Mouse (Mus musculus) kidney, postnatal 4 days (tissue): ENCODE measurements around the gene Samm50.
"Not testable (repeated sequence)": the region's sequence is repeated elsewhere in the genome, so short reads cannot be mapped to it uniquely, and the experiment has no call there.

Experiments
- DNase-seq, 2 experiments: peaks; one replicate each; pipeline ENCODE4 v3.0.0; 2021; ENCODE audit warnings: mixed read lengths in 2 of 2

Samm50 gene

DNA sequence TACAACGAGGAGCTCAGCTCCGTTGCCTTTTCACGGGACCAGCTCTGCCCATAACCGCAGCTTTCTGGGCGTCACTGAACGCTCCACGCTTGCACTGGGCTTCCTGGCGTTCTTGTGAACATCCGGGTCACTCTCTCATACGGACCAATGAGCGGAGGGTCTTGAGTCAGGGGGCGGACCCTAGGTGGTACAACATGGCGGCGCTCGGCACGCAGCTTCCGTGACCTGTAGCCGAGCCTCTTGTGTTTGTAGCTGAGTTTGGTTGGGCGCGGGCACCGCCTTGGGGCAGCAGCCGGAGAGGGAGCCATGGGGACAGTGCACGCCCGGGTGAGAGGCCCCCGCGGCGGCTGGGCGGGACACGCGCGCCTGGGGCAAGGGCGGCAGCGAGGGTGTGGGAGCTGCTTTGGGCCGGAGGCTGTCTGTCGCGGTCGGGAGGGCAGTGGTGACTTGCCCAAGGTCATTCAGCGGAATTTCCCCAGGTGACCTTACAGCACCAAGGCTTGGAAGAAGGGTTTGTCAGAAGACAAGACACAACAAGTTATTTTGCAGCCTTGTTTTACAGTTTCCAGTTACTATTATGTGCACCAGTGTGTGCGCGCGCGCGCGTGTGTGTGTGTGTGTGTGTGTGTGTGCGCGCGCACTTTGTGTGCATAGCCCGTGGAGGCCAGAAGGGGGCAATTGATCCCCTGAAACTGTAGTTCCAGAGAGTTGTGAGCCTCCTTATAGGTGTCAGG lies at the start of gene Samm50:
Gene Samm50 (plus strand): TSS at position 184 of the 734 bp plus-strand sequence.
- DNase-seq: peak; percentile 90 to 95

DNA sequence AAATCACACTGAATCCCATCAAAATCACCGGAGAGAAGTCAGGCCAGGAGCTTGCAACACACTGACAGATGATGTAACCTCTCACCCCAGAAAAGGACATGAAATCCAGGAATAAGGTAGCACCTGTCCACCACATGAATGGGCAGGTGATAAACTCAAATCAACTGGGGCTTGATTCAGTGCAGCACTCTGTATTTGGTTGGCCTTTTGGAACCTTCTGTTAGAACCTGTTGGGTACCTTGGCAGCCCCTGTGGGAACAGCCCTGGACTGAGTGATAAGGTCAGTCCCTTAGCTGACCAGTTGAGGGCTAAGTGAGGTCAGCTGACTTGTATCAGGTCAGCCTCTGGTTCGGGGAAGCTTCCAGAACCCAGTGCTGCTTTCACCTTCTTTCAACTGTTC lies 35.9 kb upstream of the Samm50 start:
- DNase-seq: no peak

DNA sequence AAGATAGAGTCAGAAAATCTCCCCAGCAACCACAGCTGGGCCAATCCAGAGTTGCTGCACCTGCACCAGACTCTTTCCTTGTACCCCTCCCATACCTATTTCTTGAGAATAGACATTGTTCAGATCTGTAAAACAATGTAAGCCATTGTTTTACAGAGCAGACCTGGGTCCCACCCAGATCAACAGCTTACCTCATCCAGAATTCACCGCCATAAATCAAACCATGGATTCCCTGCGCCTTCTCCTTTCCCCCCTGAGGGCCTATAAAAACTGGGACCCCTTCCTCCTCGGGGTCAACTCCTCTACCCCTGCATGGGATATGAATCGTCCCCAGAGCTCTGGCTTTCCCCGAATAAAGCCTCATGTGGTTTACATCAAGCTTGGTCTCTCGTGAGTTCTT lies 34.5 kb upstream of the Samm50 start:
- not testable (repeated sequence) for DNase-seq

DNA sequence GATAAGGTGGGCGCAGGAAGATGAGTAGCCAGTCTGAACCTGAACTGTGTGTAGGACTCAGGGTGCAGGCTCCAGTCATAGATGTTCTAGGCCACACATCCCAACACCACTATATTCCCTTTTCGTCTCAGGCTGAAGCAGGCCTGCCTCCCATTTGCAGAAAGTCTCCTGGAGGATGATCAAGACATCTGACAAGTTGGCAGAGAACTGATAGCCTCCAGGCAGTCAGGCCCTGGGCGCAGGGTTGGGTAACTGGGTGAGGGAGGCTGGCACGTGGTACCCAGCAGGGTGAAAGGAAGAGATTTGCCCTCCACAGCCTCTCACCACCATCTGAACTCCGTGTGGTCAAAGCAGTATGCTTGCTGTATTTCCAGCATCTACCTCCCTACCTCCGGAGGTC lies 30.2 kb upstream of the Samm50 start:
- DNase-seq: no peak

DNA sequence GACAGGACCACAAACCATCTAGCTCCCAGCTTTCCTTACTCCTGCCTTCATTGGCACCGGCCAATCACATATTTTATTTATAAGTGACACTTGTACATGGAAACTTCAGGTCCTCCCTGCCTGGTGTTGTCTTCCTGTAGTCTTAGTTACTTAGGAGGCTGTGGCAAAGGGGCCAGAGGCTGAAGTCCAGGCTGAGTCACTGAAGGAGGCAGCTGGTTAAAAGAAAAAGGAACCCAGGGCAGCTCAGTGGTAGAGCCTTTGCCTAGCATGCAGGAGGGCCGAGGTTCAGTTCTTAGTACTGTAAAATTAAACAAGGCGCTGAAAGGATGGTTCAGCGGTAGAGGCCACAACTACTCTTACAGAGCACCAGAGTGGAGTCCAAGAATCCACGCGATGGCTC lies 25.2 kb upstream of the Samm50 start:
- DNase-seq: no peak

DNA sequence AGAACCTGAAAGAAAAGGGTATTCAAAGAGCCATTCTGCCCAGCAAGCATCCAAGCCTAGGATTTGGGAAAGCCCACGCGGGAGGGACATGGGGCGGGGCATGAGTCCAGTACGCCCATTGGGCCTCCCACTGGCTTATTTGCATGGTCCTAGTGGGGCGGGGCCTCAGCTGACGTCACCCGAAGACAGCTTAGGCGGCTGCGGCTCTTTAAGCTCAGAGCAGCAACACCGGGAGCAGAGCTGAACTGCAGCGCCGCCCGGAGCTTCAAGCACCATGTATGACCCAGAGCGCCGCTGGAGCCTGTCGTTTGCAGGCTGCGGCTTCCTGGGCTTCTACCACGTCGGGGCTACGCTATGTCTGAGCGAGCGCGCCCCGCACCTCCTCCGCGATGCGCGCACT lies 24.4 kb upstream of the Samm50 start, which contains the start of gene Pnpla3:
Gene Pnpla3 (plus strand): TSS at position 238 of the 400 bp plus-strand sequence.
- peak; percentile 98 for DNase-seq

DNA sequence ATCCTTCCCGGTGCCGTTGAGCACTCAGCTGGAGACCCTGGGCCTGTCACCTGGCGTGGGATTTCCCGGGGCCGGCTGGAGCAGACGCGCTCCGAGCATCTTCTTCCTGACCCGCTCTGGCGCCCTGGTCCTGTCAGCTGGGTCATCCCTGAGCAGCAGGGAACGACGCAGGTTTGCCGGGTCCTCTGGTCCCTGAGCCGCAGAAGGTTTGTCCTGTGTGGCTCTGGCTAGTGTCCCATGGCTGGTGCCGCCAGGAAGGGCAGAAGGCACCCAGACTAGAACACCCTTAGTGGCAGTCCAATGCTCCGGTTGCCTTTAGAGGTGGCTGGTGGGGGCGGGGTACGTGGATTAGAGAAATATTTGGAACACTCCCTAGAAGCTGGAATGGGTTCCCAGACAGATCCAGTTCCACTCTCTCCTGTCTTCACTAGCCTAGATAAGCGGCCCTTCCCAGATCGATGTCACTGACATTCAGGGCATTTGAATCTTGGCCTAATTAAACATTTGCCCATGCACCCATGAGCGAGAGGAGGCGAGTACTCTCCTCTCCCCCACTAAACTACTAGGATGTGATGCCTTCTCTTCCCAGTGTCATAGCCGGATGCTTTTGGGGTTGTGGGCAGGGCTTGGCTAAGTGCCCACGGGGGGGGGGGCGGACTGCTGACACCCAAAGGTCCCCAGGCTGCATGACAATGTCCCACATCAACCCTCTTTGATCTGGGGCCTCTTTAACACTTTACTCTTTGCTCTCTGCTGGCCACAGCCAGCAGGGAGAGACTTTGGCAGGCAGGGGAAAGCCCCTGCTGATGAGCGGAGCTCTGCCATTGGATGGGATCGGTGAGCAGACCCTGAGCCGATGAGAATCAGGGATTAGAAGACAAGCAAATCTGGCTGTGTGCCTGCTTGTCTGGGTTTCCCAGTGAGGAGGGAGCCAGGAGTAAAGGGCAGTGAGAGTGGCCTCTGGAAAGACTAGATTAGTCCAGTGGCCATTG lies 23.6 kb upstream of the Samm50 start:
- peak; percentile 43 to 63 for DNase-seq

DNA sequence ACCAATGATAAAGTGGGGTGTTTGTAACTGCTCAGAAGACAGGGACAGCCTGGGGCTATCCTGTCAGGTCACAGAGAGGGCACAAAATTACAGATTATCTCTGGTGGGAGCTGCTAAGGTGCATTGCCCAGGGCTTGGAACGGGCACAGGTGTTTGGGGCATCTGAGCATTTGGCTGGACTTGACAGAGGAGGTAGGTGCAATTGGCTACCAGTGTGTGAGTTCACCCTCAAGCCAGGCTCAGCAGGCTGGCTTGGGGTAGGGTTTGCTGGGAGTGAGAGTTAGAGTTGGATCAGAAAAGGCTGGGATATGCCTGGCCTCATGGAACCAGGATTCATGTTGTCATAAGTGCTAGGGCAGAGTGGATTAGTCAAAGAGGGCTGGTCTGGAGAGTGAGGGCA lies 22.5 kb upstream of the Samm50 start:
- DNase-seq: no peak

DNA sequence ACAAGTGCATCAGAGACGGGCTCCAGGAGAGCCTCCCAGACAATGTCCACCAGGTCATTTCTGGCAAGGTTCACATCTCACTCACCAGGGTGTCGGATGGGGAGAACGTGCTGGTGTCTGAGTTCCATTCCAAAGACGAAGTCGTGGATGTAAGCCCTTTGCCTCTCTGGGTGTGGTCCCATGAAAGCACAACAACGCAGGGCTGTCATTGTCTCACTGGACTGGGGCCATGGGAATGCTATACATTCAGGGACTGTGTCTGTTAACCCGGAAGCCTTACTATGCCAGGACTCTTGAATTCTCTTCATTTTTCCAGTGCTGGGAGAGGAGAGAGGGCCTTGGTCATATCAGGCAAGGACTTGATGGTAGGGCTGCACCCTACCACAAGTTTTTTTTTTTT lies 20.9 kb upstream of the Samm50 start:
- DNase-seq: no peak

DNA sequence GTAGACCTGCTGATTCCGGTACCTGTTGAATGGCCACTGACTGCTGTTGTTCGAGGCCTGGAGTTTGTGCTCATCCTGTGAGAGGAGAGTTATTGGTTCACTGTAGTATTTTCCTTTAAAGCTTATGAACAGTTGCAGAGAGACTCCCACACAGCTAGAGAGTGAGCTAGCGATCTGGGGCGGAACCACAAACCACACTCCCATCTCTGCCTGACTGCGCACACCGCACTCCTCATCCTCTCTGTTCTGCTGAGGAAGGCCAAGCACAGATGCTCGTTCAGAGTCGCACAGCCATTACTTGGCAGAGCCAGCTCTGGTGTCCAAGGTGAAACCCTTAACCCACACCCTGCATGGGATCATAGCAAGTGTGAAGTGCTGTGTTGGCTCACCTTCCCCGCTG lies 13.3 kb upstream of the Samm50 start:
- DNase-seq: no peak

DNA sequence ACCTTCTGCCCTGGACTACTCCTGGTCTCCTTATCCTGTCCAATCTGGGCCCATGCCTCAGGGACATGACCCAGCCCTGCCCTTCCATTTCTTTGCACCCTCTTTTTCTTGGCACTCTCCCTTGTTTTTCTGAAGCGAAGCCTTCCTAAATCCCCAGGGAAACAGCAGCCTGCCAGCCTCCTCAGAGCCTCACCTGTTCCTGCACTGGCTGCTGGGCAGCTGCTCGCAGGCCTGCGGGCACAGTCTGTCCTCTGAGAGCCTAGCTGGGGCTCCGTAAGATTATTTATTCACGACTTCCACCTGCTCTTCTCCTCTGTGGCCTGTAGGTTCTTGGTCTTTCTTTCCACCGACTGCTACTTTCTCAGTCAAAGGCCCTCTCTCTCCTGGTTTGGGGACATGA lies 10.0 kb upstream of the Samm50 start:
- no peak for DNase-seq

DNA sequence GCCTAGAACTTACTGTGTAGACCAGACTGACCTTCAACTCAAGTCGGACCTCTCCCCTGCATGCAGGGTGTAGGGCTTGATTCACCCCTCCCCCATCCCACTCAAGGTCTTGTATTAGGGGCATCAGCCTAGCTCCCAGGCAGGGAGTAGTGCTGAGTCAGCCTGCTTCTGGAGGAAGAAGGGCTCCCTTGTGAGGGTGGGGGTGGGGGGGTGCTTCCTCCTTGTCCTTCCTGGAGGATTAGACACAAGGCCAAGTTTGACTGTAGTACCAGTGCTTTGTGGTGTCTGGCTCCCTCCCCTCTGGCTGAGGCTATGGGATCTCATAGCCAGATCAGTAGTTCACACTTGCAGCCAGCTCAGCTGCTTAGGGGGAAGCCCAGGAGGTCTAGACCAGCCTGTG lies 8.1 kb upstream of the Samm50 start:
- peak in 1 of 2 experiments; percentile 46 for DNase-seq

DNA sequence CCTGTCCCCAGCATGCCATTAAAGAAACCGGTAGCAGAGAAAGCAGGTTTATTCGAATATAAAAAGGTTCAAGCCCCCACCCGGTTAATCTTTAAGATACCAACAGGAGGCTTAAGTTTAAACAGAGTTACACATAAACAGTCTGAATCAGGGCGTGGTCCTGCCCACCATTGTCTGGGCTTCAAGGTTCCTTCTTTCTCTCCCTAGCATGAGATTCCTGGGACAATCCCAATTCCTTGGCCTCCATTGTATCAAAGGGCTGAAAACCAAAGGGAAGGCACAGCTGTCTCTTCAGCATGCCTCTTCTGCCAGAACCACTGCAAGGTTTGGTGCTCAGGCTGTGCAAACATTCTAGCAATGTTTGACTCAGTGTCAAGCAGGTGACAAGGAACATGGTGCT lies 5.8 kb upstream of the Samm50 start:
- DNase-seq: no peak

DNA sequence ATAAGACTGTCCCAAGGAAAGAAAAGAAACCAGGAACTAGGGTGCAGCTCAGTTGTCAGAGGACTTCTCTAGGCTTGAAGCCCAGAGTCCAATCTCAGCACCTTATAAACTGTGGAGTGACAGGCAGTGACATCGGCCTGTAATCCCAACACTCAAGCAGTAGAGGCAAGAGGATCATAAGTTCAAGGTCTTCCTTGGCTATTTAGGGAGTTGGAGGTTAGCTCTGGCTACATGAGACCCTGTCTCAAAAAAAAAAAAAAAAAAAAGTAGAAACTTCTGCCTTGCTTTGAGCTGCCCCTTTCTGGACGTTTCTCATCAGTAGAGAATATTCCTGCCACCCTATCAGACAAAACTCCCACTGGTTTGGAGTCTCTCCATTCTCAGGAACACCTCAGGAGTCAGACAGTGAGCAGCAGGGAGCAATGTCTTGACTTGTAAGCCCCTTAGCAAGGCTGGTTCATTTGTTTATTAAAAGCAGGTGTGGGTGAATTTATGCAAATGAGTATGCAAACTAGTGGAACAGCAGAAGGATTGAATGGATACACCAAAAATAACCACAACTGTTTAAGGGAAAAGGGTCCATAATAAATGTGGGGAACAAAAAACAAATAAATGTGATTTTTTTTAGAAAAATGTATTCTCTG lies 3.0 kb upstream of the Samm50 start:
- no peak for DNase-seq

DNA sequence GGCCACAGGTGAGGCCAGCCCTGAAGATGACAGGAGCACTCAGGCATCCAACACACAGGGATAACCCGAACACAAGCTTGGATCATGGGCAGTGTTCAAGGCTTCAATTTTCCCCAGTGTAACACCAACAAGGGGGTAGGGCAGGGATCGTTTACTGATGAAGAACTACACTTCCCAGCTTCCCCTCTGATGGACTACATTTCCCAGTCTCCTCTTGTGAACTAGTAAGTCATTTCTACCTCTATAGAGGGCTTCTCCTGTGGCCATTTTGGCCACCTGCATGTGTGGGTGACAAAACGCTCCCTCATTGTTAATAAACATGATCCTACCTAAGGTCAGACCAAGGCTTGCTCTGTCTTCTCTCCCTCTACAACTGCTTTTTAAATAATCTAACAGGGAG lies 2.2 kb upstream of the Samm50 start:
- DNase-seq: no peak

DNA sequence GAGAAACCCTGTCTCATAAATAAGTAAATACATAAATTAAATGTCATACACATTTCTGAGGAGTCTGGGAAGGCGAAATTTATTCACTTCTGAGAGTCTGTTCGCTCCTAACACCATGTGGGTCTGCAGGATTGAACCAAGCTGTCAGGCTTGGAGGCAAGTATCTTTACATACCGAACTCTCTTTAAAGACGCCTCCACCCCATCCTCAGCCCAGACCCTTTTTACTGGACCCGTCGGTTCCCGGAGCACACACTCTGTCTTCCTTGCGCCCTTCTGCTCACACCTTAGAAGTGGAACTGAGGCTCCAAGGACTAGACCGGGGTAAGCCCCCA lies 350 bp upstream of the Samm50 start:
- no peak for DNase-seq

DNA sequence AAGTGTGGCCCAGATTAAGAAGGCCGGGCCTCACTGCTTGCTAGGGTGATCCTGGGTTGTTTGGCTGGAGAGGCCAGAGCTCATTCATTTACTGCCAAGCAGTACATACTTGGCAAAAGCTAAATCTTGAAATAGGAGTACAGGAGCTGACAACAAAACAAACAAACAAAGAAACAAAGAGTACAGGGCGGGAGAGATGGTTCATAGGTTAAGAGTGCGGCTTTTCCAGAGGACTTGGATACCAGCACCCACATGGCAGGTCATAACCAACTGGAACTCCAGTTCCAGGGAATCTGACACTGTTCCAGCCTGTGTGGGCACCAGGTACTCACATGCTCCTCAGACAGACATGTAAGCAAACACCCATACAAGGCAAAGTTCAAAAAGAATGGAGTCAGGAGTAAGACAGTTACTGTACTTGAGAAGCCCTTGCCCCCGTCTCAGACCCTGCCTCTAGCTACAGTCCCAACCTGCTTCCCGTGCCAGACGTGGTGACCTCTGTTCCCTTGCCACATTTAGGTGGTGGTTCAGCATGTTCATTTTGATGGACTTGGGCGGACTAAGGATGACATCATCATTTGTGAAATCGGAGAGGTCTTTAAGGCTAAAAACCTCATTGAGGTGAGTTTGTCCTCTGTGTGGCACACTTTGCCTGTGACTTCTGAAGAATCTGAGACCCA lies 4.6 kb downstream of the Samm50 start:
- DNase-seq: no peak

DNA sequence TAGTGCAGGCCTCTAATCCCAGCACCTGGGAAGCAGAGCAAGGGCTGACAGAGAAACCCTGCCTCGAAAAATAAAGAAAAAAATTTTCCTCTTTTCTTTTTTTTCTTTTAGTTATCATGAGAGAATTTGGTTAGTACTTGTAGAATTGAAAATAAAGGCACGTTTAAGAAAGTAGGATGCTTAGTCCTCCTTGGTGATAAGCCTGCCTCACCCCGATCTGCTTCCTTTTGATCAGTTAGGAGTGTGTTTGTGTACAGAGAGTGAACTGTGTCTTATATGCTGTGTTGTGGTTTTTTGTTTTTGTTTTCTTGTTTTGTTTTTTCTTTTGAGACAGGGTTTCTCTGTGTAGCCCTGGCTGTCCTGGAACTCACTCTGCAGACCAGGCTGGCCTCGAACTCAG lies 15.3 kb downstream of the Samm50 start:
- no peak for DNase-seq

DNA sequence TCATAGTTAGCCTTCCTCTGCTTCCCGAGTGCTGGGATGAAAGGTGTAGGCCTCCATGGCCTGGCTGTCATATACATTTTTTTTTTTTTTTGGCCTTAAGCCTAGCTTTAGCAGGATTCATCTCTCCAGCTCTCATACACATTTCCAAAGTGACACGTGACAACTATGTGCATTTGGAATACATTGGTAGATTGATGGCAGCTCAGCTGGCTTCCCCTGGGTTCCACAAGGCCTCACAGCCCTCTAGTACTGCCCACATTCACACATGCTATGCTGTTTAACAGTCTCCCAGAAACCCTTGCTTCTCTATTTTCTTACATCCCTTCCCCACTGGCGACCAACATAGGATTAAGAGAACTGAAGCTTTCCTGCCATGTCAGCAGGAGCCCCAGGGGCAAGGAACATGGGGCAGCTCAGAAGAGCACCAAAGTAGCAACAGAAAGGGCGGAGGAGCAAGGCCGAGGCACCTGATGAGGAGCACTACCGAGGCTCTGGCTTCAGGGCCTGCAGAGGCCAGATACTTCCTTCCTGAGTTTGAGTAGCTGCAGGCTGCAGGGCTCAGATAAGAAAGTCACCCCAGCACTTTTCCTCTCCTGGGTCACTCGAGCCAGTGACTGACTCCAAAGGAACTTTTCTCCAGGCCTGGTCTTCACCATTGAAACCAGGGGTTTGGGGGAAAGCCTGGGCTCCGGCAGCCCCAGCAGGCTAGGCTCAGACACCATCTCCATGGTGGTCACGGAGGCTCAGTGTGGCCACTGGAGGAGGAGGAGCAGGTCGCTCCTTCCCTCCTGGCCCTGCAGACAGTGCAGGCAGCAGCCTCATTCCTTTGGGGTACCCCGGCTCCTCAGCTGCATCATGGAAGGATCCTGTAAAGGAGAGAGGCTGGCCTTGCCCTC lies 17.7 kb downstream of the Samm50 start:
- no peak for DNase-seq

DNA sequence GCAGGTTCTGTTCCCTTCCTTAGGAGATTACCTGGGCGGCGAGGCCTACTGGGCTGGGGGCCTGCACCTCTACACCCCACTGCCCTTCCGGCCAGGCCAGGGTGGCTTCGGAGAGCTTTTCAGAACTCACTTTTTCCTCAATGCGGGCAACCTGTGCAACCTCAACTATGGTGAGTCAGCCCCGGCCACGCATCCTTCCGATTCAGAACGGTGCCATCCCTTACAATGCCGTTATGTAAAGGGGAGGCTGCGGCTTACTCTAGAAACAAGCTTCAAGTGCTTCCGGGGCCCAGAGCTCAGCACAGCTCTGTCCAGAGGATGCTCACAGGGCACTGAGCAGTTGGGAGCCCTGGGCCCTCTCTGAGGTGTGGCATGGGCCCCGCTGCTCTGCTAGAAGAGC lies 18.4 kb downstream of the Samm50 start:
- DNase-seq: no peak

DNA sequence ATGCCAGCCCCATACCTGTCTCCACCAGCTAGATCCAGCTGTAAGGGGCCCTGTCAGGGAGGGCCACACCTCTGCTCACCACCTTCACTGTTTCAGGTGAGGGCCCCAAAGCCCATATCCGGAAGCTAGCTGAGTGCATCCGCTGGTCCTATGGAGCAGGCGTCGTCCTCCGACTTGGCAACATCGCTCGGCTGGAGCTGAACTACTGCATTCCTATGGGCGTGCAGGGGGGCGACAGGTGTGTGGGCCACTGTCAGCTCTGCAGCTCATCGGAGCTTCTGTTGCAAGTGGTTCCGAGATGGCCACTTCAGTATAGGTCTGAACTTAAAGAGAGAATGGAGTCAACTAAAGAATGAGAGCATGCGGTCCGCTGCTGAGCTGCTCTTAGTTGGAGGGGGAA lies 18.9 kb downstream of the Samm50 start:
- DNase-seq: no peak

DNA sequence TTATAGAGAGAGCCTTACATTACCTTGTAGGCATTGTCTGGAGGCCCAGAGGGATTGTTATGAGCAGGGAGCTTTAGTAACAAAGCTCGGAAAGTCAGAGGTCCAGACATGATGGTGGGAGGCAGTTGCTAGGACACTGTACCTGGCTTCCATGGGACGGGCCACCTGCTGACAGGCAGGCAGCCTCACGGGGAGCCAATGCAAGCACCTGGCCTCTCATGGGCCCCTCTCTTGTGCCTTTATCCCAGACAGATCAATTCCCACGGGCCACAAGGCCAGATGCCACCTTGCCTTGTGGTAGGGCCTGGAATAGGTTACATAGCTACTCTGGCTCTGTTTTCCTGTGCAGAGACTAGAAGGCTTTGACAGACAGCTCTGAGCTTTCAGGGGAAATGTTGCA lies 19.5 kb downstream of the Samm50 start:
- no peak for DNase-seq
